Mouse (Mus musculus) heart, postnatal 0 days (tissue): ENCODE results near the gene Olfr1131. TPM values are rescaled to one million over a fixed set of nuclear protein-coding genes. Genes with fewer than 3 reads are reported as not detected.
"Not testable (repeated sequence)": the region's sequence is repeated elsewhere in the genome, so short reads cannot be mapped to it uniquely, and the experiment has no call there.

ENCODE experiments used
- ATAC-seq: fragments of 200-750 bp; cut with Nextera tagmentation; 2 replicates; pipeline ENCODE4 v1.8.0; 2017; ENCODE audit warnings: low read depth, moderate number of reproducible peaks, moderate library complexity; ENCODE audit not compliant: insufficient read depth
- DNase-seq: peaks from one replicate; pipeline ENCODE4 v3.0.0-alpha.2; 2016; ENCODE audit warnings: low spot score
- H3K27ac ChIP-seq: fragments of 300-500 bp; sonication (generic); 2 replicates; pipeline ENCODE4 v1.5.1; 2014; ENCODE audit warnings: low read depth, mild to moderate bottlenecking
- H3K27me3 ChIP-seq: fragments of 300-500 bp; sonication (generic); 2 replicates; pipeline ENCODE4 v1.6.1; 2014; ENCODE audit warnings: low read length, mixed read lengths; ENCODE audit not compliant: control insufficient read depth, insufficient read depth
- H3K36me3 ChIP-seq: fragments of 300-500 bp; sonication (generic); replicated peaks from 2 replicates; pipeline ENCODE4 v1.6.1; 2014; ENCODE audit warnings: low read length, mixed read lengths; ENCODE audit not compliant: control insufficient read depth, insufficient read depth
- H3K4me1 ChIP-seq: fragments of 300-500 bp; sonication (generic); 2 replicates; pipeline ENCODE4 v1.6.1; 2014; ENCODE audit warnings: antibody characterized with exemption; ENCODE audit not compliant: control insufficient read depth, insufficient read depth
- H3K4me2 ChIP-seq: fragments of 300-500 bp; sonication (generic); 2 replicates; pipeline ENCODE4 v1.6.1; 2014; ENCODE audit warnings: low read depth, mild to moderate bottlenecking, low read length, moderate library complexity
- H3K4me3 ChIP-seq: fragments of 300-500 bp; sonication (generic); 2 replicates; pipeline ENCODE4 v1.5.1; 2014; ENCODE audit warnings: low read depth, low read length
- H3K9ac ChIP-seq: fragments of 300-500 bp; sonication (generic); replicated peaks from 2 replicates; pipeline ENCODE4 v1.6.1; 2014; ENCODE audit warnings: low read depth, low read length, mixed read lengths
- H3K9me3 ChIP-seq: fragments of 300-500 bp; sonication (generic); replicated peaks from 2 replicates; pipeline ENCODE4 v1.6.1; 2016; ENCODE audit warnings: low read length; ENCODE audit not compliant: control insufficient read depth
- CTCF ChIP-seq: IDR thresholded peaks from 2 replicates; pipeline ENCODE4 v1.5.1; 2016; ENCODE audit warnings: antibody characterized with exemption, control low read depth, low read depth
- EP300 ChIP-seq: IDR thresholded peaks from 2 replicates; pipeline ENCODE4 v1.6.1; 2016; ENCODE audit warnings: antibody characterized with exemption, low read depth
- WGBS: fragments of 180-500 bp; shearing (Covaris S2); extraction: QIAGEN DNeasy Blood & Tissue Kit; methylation state at CpG from one replicate; pipeline ENCODE4 v1.1.7; 2014; 5-methylcytosine and 5-hydroxymethylcytosine counted together
- polyA plus RNA-seq: library from polyadenylated mRNA; unstranded; fragments of >200 nt; fragmentation: Nextera tagmentation; extraction: Ambion mirVana; gene quantifications from 2 replicates; pipeline ENCODE4 v1.2.1, GENCODE M21; 2015
- total RNA-seq: library from RNA; depleted of rRNA; stranded (reverse); fragments of >200 nt; gene quantifications from 2 replicates; pipeline ENCODE4 v1.2.3, GENCODE M21; 2014; ENCODE audit warnings: low replicate concordance; rRNA removed

Olfr1131 gene
- total RNA-seq = not detected in 2 replicates
- polyA plus RNA-seq = not detected in 2 replicates

- no peak within 1 kb of the TSS for H3K27ac ChIP-seq
- H3K4me2 ChIP-seq = no peak within 1 kb of the TSS
- H3K4me3 ChIP-seq = no peak within 1 kb of the TSS
- no peaks in the 10 kb centered on the region for H3K36me3 ChIP-seq
- DNase-seq (no peak), ATAC-seq (no peak)
- no peaks in the 10 kb centered on the region for H3K27me3 ChIP-seq
- no peaks in the 10 kb centered on the region for H3K4me1 ChIP-seq
- TF ChIP-seq EP300 = no peak
- no peak for TF ChIP-seq CTCF
- no peak within 1 kb of the TSS for H3K9ac ChIP-seq
- WGBS = 53% methylated on average over 3 of the region's 3 CpGs
- H3K9me3 ChIP-seq = no peaks in the 10 kb centered on the region
Measured at GRCm38 (mm10) chr2:87626804-87627203, at the start of gene Olfr1131. Gene Olfr1131 (plus strand): TSS chr2:87627104.

DNA sequence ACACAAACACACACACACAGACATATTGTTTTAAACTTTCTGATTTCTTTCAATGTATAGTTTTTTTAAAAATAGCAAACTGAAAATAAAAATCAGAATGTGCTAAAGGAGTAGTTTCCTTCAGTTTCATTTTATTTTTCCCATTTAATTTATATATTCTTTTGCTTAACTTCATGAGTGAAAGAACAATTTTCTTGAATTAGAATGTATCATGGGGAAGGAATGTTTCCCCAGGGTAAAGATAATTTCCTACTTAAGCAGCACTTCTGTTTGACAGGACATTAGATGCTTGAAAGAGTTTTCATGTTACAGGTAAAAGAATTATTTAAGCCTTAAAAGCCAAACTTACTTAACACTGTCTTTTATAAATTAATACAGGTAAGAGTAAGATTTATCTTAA, 21.0 kb upstream of the Olfr1131 start, which contains the start of gene Olfr1130:
Olfr1130 (plus strand) TSS at position 301 of the 400 bp plus-strand sequence.
- not testable (repeated sequence) for H3K4me3 ChIP-seq, H3K4me2 ChIP-seq, H3K27me3 ChIP-seq, H3K4me1 ChIP-seq, DNase-seq, ATAC-seq, H3K27ac ChIP-seq, H3K9ac ChIP-seq, H3K9me3 ChIP-seq, H3K36me3 ChIP-seq

DNA sequence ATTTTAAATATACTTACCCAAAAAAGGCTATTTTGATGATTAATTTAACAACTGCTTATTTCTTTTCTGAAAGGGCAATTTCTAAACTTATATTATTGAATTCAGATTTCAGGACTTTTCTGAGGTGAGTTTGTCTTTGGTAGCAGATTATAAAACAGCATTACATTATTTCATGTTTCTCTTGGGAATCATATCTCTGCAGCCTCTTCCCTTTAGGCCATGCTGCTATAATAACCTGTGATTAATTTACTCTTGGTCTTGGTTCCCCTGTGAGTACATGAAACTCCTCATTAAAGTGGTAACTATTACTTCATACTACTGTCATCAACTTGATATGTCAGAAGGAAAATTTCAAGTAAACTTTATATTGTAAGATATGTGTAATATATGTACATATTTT, 10.5 kb downstream of the Olfr1131 start, which contains the start of gene Olfr1132:
Olfr1132 (minus strand) TSS at position 101 of the 400 bp plus-strand sequence.
- H3K27ac ChIP-seq = no peak within 1 kb of the TSS
- H3K9ac ChIP-seq = no peak within 1 kb of the TSS
- H3K36me3 ChIP-seq = no peaks in the 10 kb centered on the region
- H3K4me2 ChIP-seq = no peak within 1 kb of the TSS
- no peaks in the 10 kb centered on the region for H3K4me1 ChIP-seq
- no peak within 1 kb of the TSS for H3K4me3 ChIP-seq
- H3K9me3 ChIP-seq = no peaks in the 10 kb centered on the region
- TF ChIP-seq EP300 (no peak), CTCF (no peak)
- DNase-seq (no peak), ATAC-seq (no peak)
- H3K27me3 ChIP-seq = no peaks in the 10 kb centered on the region

- Histone ChIP-seq H3K9ac (no peak overlapping the region), H3K27ac (no peak overlapping the region), H3K9me3 (no peaks in the 10 kb centered on the region), H3K27me3 (no peaks in the 10 kb centered on the region), H3K4me3 (no peak overlapping the region), H3K36me3 (no peaks in the 10 kb centered on the region), H3K4me2 (no peak overlapping the region), H3K4me1 (no peaks in the 10 kb centered on the region)
- DNase-seq (no peak), ATAC-seq (no peak)
- TF ChIP-seq CTCF (no peak), EP300 (no peak)
Measured at GRCm38 (mm10) chr2:87642441-87642840, 15.5 kb downstream of the Olfr1131 start.

- H3K4me2 ChIP-seq = no peak within 1 kb of the TSS
- no peaks in the 10 kb centered on the region for H3K36me3 ChIP-seq
- TF ChIP-seq EP300 = no peak
- TF ChIP-seq CTCF = no peak
- ATAC-seq = no peak
- H3K4me3 ChIP-seq = no peak within 1 kb of the TSS
- no peak within 1 kb of the TSS for H3K9ac ChIP-seq
- H3K4me1 ChIP-seq = no peaks in the 10 kb centered on the region
- no peaks in the 10 kb centered on the region for H3K9me3 ChIP-seq
- DNase-seq = no peak
- H3K27me3 ChIP-seq = no peaks in the 10 kb centered on the region
- no peak within 1 kb of the TSS for H3K27ac ChIP-seq
Measured at GRCm38 (mm10) chr2:87647274-87647673, 20.4 kb downstream of the Olfr1131 start, which contains the start of gene Olfr1133. Gene Olfr1133 (minus strand): TSS chr2:87647374.

GRCm38 (mm10) chr2:87658360-87658759, 31.5 kb downstream of the Olfr1131 start, which contains the start of gene Olfr1134:
Gene Olfr1134 (minus strand): TSS chr2:87658460.
- DNase-seq (no peak), ATAC-seq (no peak)
- 58% methylated on average over 2 of the region's 2 CpGs for WGBS

More at GRCm38 (mm10) chr2:87658360-87658759, 31.5 kb downstream of the Olfr1131 start, which contains the start of gene Olfr1134:
- Histone ChIP-seq H3K27ac (no peak within 1 kb of the TSS), H3K9ac (no peak within 1 kb of the TSS), H3K27me3 (no peaks in the 10 kb centered on the region), H3K4me1 (no peaks in the 10 kb centered on the region), H3K36me3 (no peaks in the 10 kb centered on the region), H3K4me3 (no peak within 1 kb of the TSS), H3K9me3 (no peaks in the 10 kb centered on the region), H3K4me2 (no peak within 1 kb of the TSS)
- TF ChIP-seq EP300 (no peak), CTCF (no peak)
